Mouse (Mus musculus): ENCODE measurements at regions not wholly inside any gene's neighbourhood (a gene's known extent, or its start where the extent isn't known, plus 50 kb on each side); places are given as distances from the start of the nearest gene placed in this dataset.

- H3K9me3 ChIP-seq (replicated peaks): no peaks in the 10 kb centered on the region
- H3K4me2 ChIP-seq: no peak overlapping the region
- no peaks in the 10 kb centered on the region for H3K27me3 ChIP-seq
- 58% methylated on average over 2 of the region's 2 CpGs for WGBS
- no peak overlapping the region for H3K27ac ChIP-seq
- no peak for ATAC-seq (replicated peaks; ENCODE audit: insufficient number of reproducible peaks, insufficient read depth, low FRiP score, low read depth)
- H3K36me3 ChIP-seq: no peaks in the 10 kb centered on the region
- no peak overlapping the region for H3K4me3 ChIP-seq
- no peak overlapping the region for H3K9ac ChIP-seq
- no peaks in the 10 kb centered on the region for H3K4me1 ChIP-seq (replicated peaks)
Observed at GRCm38 (mm10) chr3:41213533-41213932, 130.7 kb upstream of the Pgrmc2 start.

DNA sequence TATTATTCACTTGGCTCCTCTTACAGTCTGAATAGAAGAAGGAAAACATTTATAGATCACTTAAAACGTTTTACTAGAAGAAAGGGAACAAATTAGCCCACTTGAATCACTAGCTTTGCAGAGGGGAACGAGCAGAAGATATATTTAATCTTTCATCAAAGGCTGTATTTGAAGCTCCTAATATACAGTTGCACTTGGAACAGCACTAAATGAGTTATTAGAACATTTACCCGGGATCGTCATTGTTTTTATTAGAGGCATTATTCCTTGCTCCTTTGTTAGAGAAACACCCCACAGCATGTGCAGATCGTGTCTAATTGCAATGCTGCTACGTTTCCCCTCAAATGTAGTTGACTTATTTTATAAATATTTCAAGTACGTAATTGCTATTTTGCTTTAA is 127.5 kb upstream of the Pgrmc2 start:
- Histone ChIP-seq H3K27me3 (no peaks in the 10 kb centered on the region), H3K4me1 (replicated peaks) (no peaks in the 10 kb centered on the region), H3K36me3 (no peaks in the 10 kb centered on the region), H3K4me2 (no peak overlapping the region), H3K27ac (no peak overlapping the region), H3K4me3 (no peak overlapping the region), H3K9me3 (replicated peaks) (no peaks in the 10 kb centered on the region), H3K9ac (no peak overlapping the region)
- no peak for ATAC-seq (replicated peaks; ENCODE audit: insufficient number of reproducible peaks, insufficient read depth, low FRiP score, low read depth)
- 75% methylated on average over 7 of the region's 7 CpGs for WGBS

DNA sequence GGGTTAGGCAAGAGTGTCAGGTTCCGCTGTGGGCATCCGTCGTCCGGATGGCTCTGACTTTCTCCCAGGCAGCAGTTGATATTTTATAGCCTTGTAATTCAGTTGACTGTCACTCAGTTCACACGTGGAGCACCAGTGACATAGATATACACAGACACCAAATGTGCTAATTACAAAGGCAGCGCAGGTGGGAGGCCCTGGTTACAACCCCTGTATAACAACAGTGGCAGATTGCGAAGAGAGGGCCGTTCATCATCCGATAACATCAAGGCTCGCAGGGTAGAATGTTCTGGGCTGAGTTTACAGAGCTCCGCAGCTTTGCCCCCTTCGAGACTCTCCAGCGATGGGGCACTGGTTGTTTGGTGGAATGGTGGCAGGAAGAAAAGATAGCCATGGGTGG is 120.0 kb upstream of the Pgrmc2 start:
- Histone ChIP-seq H3K27ac (no peak overlapping the region), H3K4me3 (no peak overlapping the region), H3K27me3 (no peaks in the 10 kb centered on the region), H3K9ac (no peak overlapping the region), H3K36me3 (no peaks in the 10 kb centered on the region), H3K4me1 (replicated peaks) (peaks cover 13% of the 10 kb centered on the region; the same call in 1 of the 2 replicates), H3K4me2 (no peak overlapping the region), H3K9me3 (replicated peaks) (no peaks in the 10 kb centered on the region)
- 73% methylated on average over 13 of the region's 13 CpGs for WGBS
- no peak for ATAC-seq (replicated peaks; ENCODE audit: insufficient number of reproducible peaks, insufficient read depth, low FRiP score, low read depth)

- ATAC-seq (replicated peaks; ENCODE audit: insufficient number of reproducible peaks, insufficient read depth, low FRiP score, low read depth): no peak
- Histone ChIP-seq H3K9ac (no peak overlapping the region), H3K27me3 (no peaks in the 10 kb centered on the region), H3K36me3 (no peaks in the 10 kb centered on the region), H3K4me2 (no peak overlapping the region), H3K27ac (no peak overlapping the region), H3K9me3 (replicated peaks) (no peaks in the 10 kb centered on the region), H3K4me1 (replicated peaks) (peaks cover 20% of the 10 kb centered on the region; the same call in 1 of the 2 replicates), H3K4me3 (no peak overlapping the region)
- 36% methylated on average over 4 of the region's 4 CpGs for WGBS
Observed at GRCm38 (mm10) chr3:41201782-41202181, 118.9 kb upstream of the Pgrmc2 start.

GRCm38 (mm10) chr3:41200026-41200425 is 117.2 kb upstream of the Pgrmc2 start:
- WGBS: 66% methylated on average over 5 of the region's 5 CpGs

DNA sequence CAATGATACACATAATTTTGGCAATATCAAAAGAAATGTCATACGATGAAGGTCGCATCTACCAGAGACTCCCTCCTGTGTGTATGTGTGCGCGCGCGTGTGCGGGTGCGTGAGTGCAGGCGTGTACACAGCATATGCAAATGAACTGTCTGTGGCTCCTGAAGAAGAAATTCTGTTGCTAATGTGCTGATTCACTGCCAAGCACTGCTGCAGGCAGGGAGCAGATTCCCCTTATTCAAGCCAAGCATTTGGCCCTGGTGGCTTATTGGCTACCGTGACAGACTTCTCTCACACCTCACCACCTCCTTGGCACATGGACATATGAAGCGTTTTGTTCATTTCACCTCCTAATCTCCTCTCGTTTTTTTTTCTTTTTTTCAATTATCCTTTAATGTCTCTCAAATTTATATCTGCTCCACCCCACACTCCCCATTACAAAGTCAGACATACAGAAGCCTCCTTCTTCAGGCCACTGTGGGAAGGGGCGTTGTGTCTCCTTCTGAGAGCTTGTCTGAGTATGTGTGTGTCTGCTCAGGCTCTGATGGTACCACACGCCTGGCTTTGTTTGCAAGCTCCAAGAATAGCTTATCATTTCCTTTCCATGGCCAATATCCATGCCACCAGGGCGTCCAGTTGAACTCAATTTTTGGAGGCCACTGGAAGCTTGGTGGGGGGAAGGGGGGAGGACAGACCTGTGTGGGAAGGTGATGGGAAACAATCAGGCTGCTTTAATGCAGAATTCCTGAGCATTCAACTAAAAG is 115.5 kb upstream of the Pgrmc2 start:
- H3K36me3 ChIP-seq: no peaks in the 10 kb centered on the region
- H3K4me3 ChIP-seq: no peak overlapping the region
- H3K27ac ChIP-seq: peak overlapping the region; percentile 80
- no peaks in the 10 kb centered on the region for H3K9me3 ChIP-seq (replicated peaks)
- ATAC-seq (replicated peaks; ENCODE audit: insufficient number of reproducible peaks, insufficient read depth, low FRiP score, low read depth): 0 out of 2 replicates have a peak, but pooled peaks have one; percentile 34
- WGBS: 61% methylated on average over 15 of the region's 15 CpGs
- H3K9ac ChIP-seq: no peak overlapping the region
- peaks cover 37% of the 10 kb centered on the region for H3K4me1 ChIP-seq (replicated peaks)
- H3K27me3 ChIP-seq: no peaks in the 10 kb centered on the region
- H3K4me2 ChIP-seq: no peak overlapping the region

More at GRCm38 (mm10) chr3:41200026-41200425, 117.2 kb upstream of the Pgrmc2 start:
- H3K4me1 ChIP-seq (replicated peaks): peaks cover 28% of the 10 kb centered on the region
- no peak overlapping the region for H3K4me2 ChIP-seq
- H3K4me3 ChIP-seq: no peak overlapping the region
- H3K9me3 ChIP-seq (replicated peaks): no peaks in the 10 kb centered on the region
- no peak for ATAC-seq (replicated peaks; ENCODE audit: insufficient number of reproducible peaks, insufficient read depth, low FRiP score, low read depth)
- no peaks in the 10 kb centered on the region for H3K27me3 ChIP-seq
- H3K36me3 ChIP-seq: no peaks in the 10 kb centered on the region
- no peak overlapping the region for H3K27ac ChIP-seq
- no peak overlapping the region for H3K9ac ChIP-seq

GRCm38 (mm10) chr3:41195113-41195975 is 112.5 kb upstream of the Pgrmc2 start:
- no peaks in the 10 kb centered on the region for H3K27me3 ChIP-seq
- no peak overlapping the region for H3K4me2 ChIP-seq
- H3K9me3 ChIP-seq (replicated peaks): no peaks in the 10 kb centered on the region
- ATAC-seq (replicated peaks; ENCODE audit: insufficient number of reproducible peaks, insufficient read depth, low FRiP score, low read depth): peak; percentile 76
- H3K9ac ChIP-seq: no peak overlapping the region
- H3K4me1 ChIP-seq (replicated peaks): peaks cover 36% of the 10 kb centered on the region
- H3K4me3 ChIP-seq: no peak overlapping the region
- no peaks in the 10 kb centered on the region for H3K36me3 ChIP-seq
- 58% methylated on average over 7 of the region's 7 CpGs for WGBS
- peak overlapping the region; percentile 75 for H3K27ac ChIP-seq

GRCm38 (mm10) chr3:41194311-41195112 is 111.7 kb upstream of the Pgrmc2 start:
- Histone ChIP-seq H3K4me2 (no peak overlapping the region), H3K27ac (peak overlapping the region; percentile 75), H3K27me3 (no peaks in the 10 kb centered on the region), H3K4me1 (replicated peaks) (peaks cover 36% of the 10 kb centered on the region), H3K9me3 (replicated peaks) (no peaks in the 10 kb centered on the region), H3K36me3 (no peaks in the 10 kb centered on the region), H3K9ac (no peak overlapping the region), H3K4me3 (no peak overlapping the region)
- 73% methylated on average over 9 of the region's 9 CpGs for WGBS
- ATAC-seq (replicated peaks; ENCODE audit: insufficient number of reproducible peaks, insufficient read depth, low FRiP score, low read depth): no peak

- Histone ChIP-seq H3K4me1 (replicated peaks) (peaks cover 27% of the 10 kb centered on the region), H3K27ac (no peak overlapping the region), H3K27me3 (no peaks in the 10 kb centered on the region), H3K4me3 (no peak overlapping the region), H3K4me2 (no peak overlapping the region), H3K9me3 (replicated peaks) (no peaks in the 10 kb centered on the region), H3K9ac (no peak overlapping the region), H3K36me3 (no peaks in the 10 kb centered on the region)
- no peak for ATAC-seq (replicated peaks; ENCODE audit: insufficient number of reproducible peaks, insufficient read depth, low FRiP score, low read depth)
- WGBS: 65% methylated on average over 10 of the region's 10 CpGs
Observed at GRCm38 (mm10) chr3:41185305-41186097, 102.7 kb upstream of the Pgrmc2 start.

DNA sequence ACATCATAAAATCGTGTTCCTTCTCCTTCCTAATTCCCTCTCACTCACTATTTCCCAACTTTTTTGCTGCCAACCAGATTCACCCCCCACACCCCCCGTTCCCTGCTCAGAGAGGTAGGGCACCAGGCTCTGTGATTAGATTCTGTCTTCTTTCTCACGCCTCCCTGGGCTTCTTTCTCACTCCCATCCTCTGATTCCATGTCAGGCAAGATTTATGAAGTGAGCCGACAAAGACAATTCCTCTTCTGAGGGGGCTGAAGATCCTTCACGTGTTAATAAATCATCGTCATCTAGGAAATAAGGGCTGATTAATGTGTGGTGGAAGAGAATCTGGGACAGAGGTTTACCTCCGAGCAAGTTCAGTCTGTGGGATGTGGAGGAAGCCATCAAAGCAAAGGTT is 101.5 kb upstream of the Pgrmc2 start:
- H3K4me1 ChIP-seq (replicated peaks): peaks cover 31% of the 10 kb centered on the region
- H3K9ac ChIP-seq: no peak overlapping the region
- no peak overlapping the region for H3K27ac ChIP-seq
- no peak for ATAC-seq (replicated peaks; ENCODE audit: insufficient number of reproducible peaks, insufficient read depth, low FRiP score, low read depth)
- H3K9me3 ChIP-seq (replicated peaks): no peaks in the 10 kb centered on the region
- H3K4me3 ChIP-seq: no peak overlapping the region
- H3K4me2 ChIP-seq: no peak overlapping the region
- H3K27me3 ChIP-seq: no peaks in the 10 kb centered on the region
- 68% methylated on average over 7 of the region's 7 CpGs for WGBS
- H3K36me3 ChIP-seq: no peaks in the 10 kb centered on the region

Measured in heart, embryonic 15.5 days (tissue).